Mouse (Mus musculus) bone marrow macrophage, adult 2 months (primary cell): ENCODE measurements around the gene Exd2.

Experiments
- CTCF ChIP-seq: IDR thresholded peaks from 2 replicates; pipeline ENCODE4 v1.5.1; 2012; ENCODE audit warnings: low read depth, mild to moderate bottlenecking, low read length, moderate library complexity
- POLR2A ChIP-seq: IDR thresholded peaks from 2 replicates; pipeline ENCODE4 v1.6.1; 2012; ENCODE audit warnings: mild to moderate bottlenecking, low read depth, low read length, borderline replicate concordance

GRCm38 (mm10) chr12:80471926-80472325 is 9.0 kb downstream of the Exd2 start:
- no peak for TF ChIP-seq CTCF
- TF ChIP-seq POLR2A: no peak
